Mouse (Mus musculus): ENCODE measurements at regions not wholly inside any gene's neighbourhood (a gene's known extent, or its start where the extent isn't known, plus 50 kb on each side); places are given as distances from the start of the nearest gene placed in this dataset.

- no peak overlapping the region for H3K9ac ChIP-seq
- 42% methylated on average over 2 of the region's 2 CpGs for WGBS
- H3K27me3 ChIP-seq = no peaks in the 10 kb centered on the region
- H3K4me1 ChIP-seq = no peaks in the 10 kb centered on the region
- no peak overlapping the region for H3K4me2 ChIP-seq (replicated peaks)
- ATAC-seq (ENCODE audit: low FRiP score) = 0 out of 2 replicates have a peak, but pooled peaks have one; percentile 29
- H3K27ac ChIP-seq = no peak overlapping the region
- H3K4me3 ChIP-seq = no peak overlapping the region
- H3K36me3 ChIP-seq = no peaks in the 10 kb centered on the region
- H3K9me3 ChIP-seq (replicated peaks) = no peaks in the 10 kb centered on the region
These were observed 642.3 kb downstream of the Actrt1 start for GRCm38 (mm10) chrX:46971116-46971515.

DNA sequence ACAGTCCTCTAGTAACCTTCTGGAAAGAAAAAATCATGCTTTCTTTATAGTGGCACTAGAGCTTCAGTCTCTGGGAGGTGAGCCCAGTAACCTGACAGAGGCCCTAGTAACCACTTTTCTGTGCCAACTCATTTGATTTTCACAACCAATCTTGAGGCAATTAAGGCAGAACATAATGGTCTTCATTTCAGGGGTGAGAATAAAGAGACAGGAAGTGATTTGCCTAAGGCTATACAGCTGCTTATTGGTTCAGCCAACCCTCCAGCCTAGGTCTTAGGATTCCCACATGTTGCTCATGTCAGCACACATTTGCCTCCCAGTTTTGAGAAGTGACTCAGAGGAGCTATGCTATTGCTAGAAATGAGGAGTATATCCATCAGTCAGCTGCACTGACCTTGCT lies 670.2 kb downstream of the Actrt1 start:
- Histone ChIP-seq H3K27me3 (no peaks in the 10 kb centered on the region), H3K9ac (no peak overlapping the region), H3K36me3 (no peaks in the 10 kb centered on the region), H3K9me3 (replicated peaks) (no peaks in the 10 kb centered on the region), H3K4me3 (no peak overlapping the region), H3K4me1 (no peaks in the 10 kb centered on the region), H3K4me2 (replicated peaks) (no peak overlapping the region), H3K27ac (no peak overlapping the region)
- no peak for ATAC-seq (ENCODE audit: low FRiP score)

DNA sequence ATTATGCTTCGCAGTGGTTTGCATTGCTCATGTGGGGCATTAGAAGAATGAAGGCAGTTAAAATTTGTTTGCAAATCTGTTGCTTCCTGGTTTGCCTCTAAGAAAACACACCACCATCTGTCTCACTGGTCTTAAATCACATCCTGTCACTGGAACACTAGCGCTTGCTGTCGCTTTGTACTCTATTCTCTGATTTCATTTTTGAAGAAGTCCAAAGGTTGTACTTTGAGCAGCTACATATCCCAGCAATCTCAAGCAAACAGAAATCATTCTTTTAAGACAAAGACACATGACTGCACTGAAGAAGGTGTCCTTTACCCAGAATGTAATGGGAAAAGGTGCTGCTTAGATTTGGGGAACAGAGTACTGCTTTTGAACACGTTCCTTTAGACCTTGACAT lies 680.7 kb downstream of the Actrt1 start:
- H3K4me2 ChIP-seq (replicated peaks) = no peak overlapping the region
- H3K9me3 ChIP-seq (replicated peaks) = no peaks in the 10 kb centered on the region
- H3K36me3 ChIP-seq = no peaks in the 10 kb centered on the region
- H3K4me3 ChIP-seq = no peak overlapping the region
- 77% methylated on average over 4 of the region's 4 CpGs for WGBS
- no peak for ATAC-seq (ENCODE audit: low FRiP score)
- no peak overlapping the region for H3K9ac ChIP-seq
- no peaks in the 10 kb centered on the region for H3K27me3 ChIP-seq
- H3K4me1 ChIP-seq = no peaks in the 10 kb centered on the region
- H3K27ac ChIP-seq = no peak overlapping the region

DNA sequence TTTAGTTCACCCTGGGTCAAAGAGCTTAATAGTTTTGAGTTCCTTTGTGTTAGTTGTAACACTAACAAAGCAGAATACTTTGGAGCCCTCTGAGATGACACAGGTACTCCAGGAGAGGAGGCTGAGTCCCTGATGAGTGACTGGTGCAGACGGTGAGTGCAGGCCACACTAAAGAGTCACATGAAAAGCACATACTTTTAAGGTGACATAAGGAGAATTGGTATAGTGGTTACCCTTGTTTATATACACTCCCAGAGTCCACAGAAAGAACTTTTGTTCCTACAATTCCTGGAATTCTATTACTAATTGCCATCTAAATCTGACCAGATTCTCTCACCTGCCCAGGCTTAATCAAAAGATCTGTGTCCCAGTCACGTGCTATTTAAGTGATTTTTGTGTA lies 681.3 kb downstream of the Actrt1 start:
- no peak overlapping the region for H3K27ac ChIP-seq
- H3K9me3 ChIP-seq (replicated peaks) = no peaks in the 10 kb centered on the region
- no peak overlapping the region for H3K9ac ChIP-seq
- H3K36me3 ChIP-seq = no peaks in the 10 kb centered on the region
- H3K4me1 ChIP-seq = no peaks in the 10 kb centered on the region
- 70% methylated on average over 2 of the region's 2 CpGs for WGBS
- no peak overlapping the region for H3K4me2 ChIP-seq (replicated peaks)
- no peak for ATAC-seq (ENCODE audit: low FRiP score)
- H3K4me3 ChIP-seq = no peak overlapping the region
- no peaks in the 10 kb centered on the region for H3K27me3 ChIP-seq

DNA sequence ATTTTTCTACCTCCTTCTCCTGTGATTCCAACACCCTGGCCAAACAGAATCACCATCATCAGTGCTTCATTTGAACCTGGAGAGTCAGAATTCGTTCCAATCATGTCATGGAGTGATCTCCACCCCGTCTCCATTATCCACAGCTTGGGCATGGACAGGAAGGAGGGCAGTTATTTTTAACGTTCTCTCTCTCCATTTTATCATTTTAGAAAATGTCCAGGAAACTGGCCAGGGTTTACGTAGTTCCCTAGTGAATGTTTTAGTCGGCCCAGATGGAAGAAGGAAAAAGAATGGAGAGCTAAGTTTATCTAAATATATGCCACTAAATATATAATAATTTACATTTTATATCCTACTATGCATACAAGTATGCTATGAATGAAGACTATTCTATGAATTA lies 701.0 kb downstream of the Actrt1 start:
- no peaks in the 10 kb centered on the region for H3K36me3 ChIP-seq
- H3K4me2 ChIP-seq (replicated peaks) = no peak overlapping the region
- H3K4me1 ChIP-seq = no peaks in the 10 kb centered on the region
- no peak overlapping the region for H3K4me3 ChIP-seq
- 87% methylated on average over 5 of the region's 5 CpGs for WGBS
- H3K27ac ChIP-seq = no peak overlapping the region
- H3K9me3 ChIP-seq (replicated peaks) = no peaks in the 10 kb centered on the region
- H3K9ac ChIP-seq = no peak overlapping the region
- H3K27me3 ChIP-seq = no peaks in the 10 kb centered on the region
- no peak for ATAC-seq (ENCODE audit: low FRiP score)

DNA sequence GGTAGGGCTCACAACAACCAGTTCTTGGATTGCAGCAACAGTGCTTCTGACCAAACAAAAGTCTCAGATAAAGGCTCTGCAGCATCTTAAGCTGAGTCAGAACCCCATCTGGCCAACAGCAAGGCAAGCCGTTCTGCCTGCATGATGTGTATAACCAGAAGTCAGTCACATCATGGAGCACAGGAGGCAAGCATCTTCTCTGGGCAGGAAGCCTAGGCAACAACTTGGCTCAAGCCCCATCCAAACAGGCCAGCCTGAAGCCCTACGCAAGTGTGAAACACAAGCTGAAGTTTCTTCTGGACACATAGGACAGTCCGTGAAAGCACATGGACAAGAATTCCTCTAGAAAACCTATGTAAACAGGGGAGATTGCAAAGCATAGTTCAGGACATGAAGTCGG lies 739.7 kb downstream of the Actrt1 start:
- no peak overlapping the region for H3K4me2 ChIP-seq (replicated peaks)

More for the DNA sequence above, 739.7 kb downstream of the Actrt1 start:
- Histone ChIP-seq H3K9me3 (replicated peaks) (no peaks in the 10 kb centered on the region), H3K27me3 (no peaks in the 10 kb centered on the region), H3K27ac (no peak overlapping the region), H3K36me3 (no peaks in the 10 kb centered on the region), H3K4me1 (no peaks in the 10 kb centered on the region), H3K4me3 (no peak overlapping the region), H3K9ac (no peak overlapping the region)
- 92% methylated on average over 4 of the region's 4 CpGs for WGBS
- ATAC-seq (ENCODE audit: low FRiP score) = no peak
